Mouse (Mus musculus) frontal cortex, adult 2 months (tissue): ENCODE data around the gene Smarcd3. TPM values are rescaled to one million over a fixed set of nuclear protein-coding genes. Genes with fewer than 3 reads are reported as not detected.
"Not testable (repeated sequence)": the region's sequence is repeated elsewhere in the genome, so short reads cannot be mapped to it uniquely, and the experiment has no call there.

Experiments
- DNase-seq, 2 experiments: peaks; one replicate each; pipeline ENCODE4 v3.0.0; 2022; ENCODE audit warnings: low spot score in 1 of 2; ENCODE audit errors: extremely low spot score in 1 of 2
- polyA plus RNA-seq: library from polyadenylated mRNA; depleted of rRNA; stranded (reverse); fragments of >200 nt; gene quantifications from 2 replicates; pipeline ENCODE4 v1.2.3, GENCODE M21; 2012; rRNA removed

The Smarcd3 gene
- polyA plus RNA-seq, 1 experiment, result 135 TPM

DNA sequence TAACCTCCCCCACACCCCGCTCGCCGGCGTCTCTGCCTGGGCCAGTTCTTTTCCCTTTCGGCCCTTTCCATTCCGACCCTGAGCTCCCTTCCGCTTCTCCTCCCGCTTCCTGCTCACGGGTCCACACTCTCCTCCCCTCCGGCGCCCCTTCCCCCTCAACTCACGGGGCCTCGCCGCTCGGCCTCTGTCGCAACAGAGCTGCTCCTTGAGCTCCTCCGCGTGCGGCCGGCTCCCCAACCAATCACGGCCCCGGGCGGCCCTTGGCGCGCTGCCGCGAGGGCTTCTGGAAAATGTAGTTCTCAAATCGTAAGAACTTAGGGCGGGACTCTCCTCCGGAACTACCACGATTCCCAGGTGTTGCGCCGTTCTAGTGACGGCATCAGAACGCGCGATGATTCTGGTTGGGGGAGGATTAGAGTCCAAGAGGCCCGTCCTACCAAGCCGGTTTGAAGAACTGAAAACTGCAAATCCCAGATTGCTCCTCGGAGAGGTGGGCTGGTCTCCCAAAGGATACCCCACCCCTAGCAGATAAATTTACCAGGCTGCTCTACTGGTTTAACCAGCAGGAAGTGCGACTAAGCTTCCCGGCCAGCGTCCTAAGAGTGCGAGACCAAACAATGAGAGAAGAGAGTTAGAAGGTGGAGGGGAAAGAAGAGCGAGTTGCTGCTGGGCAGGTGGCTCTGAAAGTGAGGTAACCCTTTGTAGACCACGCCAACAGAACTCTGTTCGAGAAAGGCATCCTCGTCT is 46.9 kb downstream of the Smarcd3 start, which contains the start of gene Abcf2:
Abcf2 (minus strand) TSS at position 285 of the 747 bp plus-strand sequence.
- peak; percentile 100 for DNase-seq

GRCm38 (mm10) chr5:24576801-24577182 is 47.4 kb downstream of the Smarcd3 start:
- DNase-seq, result no peak

DNA sequence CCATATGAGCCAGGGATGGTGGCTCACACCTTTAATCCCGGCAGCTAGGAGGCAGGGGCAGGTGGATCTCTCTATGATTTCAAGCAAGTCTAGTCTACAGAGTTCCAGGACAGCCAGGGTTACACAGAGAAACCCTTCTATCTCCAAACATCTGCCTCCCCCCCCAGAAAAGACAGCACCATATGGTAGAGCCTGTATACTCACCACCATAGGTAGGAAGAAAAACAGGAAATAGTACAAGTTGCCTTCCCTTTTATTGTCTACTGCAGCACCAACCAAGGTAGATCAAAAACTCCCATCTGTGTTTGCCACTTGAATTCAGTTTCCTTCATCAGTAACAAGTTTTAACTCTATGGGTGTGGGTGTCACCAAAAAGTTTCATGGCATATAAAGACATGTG is 48.3 kb downstream of the Smarcd3 start:
- no peak for DNase-seq

- no peak for DNase-seq
Observed at GRCm38 (mm10) chr5:24556709-24557108, 67.5 kb downstream of the Smarcd3 start, which contains the start of gene 4931409K22Rik. TSS of gene 4931409K22Rik (minus strand) at chr5:24556809.

GRCm38 (mm10) chr5:24555335-24555734 is 68.9 kb downstream of the Smarcd3 start:
- not testable (repeated sequence) for DNase-seq

- DNase-seq, result no peak
Observed at GRCm38 (mm10) chr5:24553621-24554244, 70.5 kb downstream of the Smarcd3 start.

DNA sequence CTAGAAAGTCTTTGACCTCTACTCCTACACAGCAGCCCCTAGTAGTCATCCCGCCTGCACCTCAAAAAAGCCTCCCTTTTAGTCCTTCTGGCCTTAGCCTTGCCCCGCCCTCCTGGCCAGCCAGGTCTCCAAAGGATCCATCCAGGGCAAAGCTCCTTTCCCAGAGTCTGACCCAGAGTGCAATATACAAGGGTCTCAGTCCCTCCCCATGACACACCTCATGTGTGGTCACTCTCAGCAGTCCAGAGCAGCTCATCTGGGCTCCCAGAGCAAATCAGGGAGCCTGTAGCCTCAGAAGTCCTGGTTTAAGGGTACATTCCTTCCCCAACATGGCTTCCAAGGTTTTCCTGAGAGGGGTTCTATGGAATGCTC is 72.9 kb downstream of the Smarcd3 start:
- DNase-seq, result no peak

DNA sequence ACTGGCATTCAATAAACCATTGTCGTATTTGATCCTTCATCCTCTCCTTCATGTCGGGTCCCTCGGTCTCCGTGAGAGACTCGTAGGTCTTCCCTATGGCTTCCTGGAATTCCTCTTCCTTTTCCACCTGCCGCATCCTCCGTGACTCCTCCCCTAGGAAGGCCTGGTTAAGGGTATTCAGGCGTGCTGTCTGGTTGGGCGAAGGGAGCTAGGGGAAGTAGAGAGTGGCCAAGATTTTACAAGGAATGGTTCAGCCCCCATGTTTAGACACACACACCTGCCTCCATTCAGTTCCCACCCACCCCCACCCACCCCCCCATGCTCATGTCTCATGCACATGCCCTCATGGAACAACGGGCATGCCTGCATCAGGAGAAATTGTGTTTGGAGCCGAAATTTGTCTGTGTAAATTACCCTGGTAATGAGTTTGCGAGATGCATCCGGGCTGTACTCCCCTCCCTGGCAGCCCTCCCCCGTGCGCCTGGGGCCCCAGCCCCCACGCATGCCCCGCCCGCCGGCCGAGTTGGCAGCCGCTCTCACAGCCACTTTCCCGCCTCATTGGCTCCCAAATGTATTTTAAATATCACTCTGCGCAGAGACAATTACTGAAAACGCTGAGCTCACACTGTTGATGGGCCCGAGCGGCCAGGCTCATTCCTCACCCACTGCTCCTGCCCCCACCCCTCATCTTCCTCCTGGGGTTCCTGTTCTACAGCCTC is 73.5 kb downstream of the Smarcd3 start:
- DNase-seq, result peak in 1 of 2 experiments; percentile 73

DNA sequence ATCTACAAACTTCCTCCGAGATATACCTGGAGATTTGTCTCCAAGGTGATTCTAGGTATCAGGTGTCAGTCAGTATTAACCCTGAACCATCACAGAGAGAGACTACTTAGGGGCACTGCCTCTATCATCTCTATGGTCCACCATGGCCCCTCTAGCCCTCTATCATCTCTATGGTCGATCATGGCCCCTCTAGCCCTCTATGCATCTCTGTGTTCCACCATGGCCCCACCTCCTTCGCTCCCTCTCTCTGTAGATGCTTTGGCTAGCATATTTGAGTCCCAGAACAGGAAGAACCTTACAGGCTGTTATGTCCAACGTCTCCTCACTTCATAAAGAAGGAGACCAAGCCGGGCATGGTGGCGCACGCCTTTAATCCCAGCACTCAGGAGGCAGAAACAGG is 81.6 kb downstream of the Smarcd3 start:
- no peak for DNase-seq

DNA sequence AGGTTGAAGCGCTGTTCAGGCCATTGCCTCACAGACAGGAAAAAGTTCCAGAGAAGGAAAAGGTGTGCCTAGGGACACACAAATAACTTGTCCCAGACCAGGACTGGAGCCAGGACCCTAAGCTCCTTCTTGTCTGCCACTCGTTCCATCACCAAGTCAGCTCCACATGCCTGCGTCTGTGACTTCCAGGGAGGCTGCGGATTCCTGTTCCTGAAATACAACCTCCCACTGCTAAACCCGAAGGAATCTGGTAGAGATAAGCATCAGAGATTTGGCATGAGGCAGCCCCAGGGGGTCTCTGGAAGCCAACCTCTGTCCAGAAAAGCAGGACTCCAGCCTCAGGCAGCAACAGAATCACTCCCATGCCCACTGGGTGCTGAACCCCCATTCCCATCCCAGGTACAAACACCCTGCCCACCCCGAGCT is 83.1 kb downstream of the Smarcd3 start:
- DNase-seq, result no peak

Other genes starting within 250 kb of the Smarcd3 start
- 3.0 and 4.7 TPM in 2 replicates for gene Atg9b, start 232.3 kb downstream of the Smarcd3 start, polyA plus RNA-seq
- gene Abcb8, start 230.7 kb downstream of the Smarcd3 start, polyA plus RNA-seq, result 49.5 and 53.9 TPM in 2 replicates
- gene Asic3, start 211.0 kb downstream of the Smarcd3 start, polyA plus RNA-seq, result 0.86 and 0.92 TPM in 2 replicates
- gene Cdk5, start 200.9 kb downstream of the Smarcd3 start, polyA plus RNA-seq, result 214 and 226 TPM in 2 replicates
- 32.2 and 32.3 TPM in 2 replicates for gene Slc4a2, start 200.6 kb downstream of the Smarcd3 start, polyA plus RNA-seq
- gene Fastk, start 179.1 kb downstream of the Smarcd3 start, polyA plus RNA-seq, result 223 and 235 TPM in 2 replicates
- gene Tmub1, start 176.6 kb downstream of the Smarcd3 start, polyA plus RNA-seq, result 42.7 and 43.7 TPM in 2 replicates
- 390 and 432 TPM in 2 replicates for gene Agap3, start 172.2 kb downstream of the Smarcd3 start, polyA plus RNA-seq
- gene Gbx1, start 97.2 kb downstream of the Smarcd3 start, polyA plus RNA-seq, result 0.04 TPM in 2 replicates
- 0.42 and 0.62 TPM in 2 replicates for gene Asb10, start 83.4 kb downstream of the Smarcd3 start, polyA plus RNA-seq
- gene 4931409K22Rik, start 67.6 kb downstream of the Smarcd3 start, polyA plus RNA-seq, result 0.18 and 0.59 TPM in 2 replicates
- 78.1 and 86.2 TPM in 2 replicates for gene Abcf2, start 46.9 kb downstream of the Smarcd3 start, polyA plus RNA-seq
- 47.1 and 50.5 TPM in 2 replicates for gene Chpf2, start 37.7 kb downstream of the Smarcd3 start, polyA plus RNA-seq
- gene Nub1, start 61.1 kb upstream of the Smarcd3 start, polyA plus RNA-seq, result 79.9 and 80.0 TPM in 2 replicates
- 1.1 and 1.3 TPM in 2 replicates for gene Wdr86, start 106.3 kb upstream of the Smarcd3 start, polyA plus RNA-seq
- not detected in 2 replicates for gene Crygn, start 133.6 kb upstream of the Smarcd3 start, polyA plus RNA-seq
- gene Rheb, start 218.2 kb upstream of the Smarcd3 start, polyA plus RNA-seq, result 113 and 114 TPM in 2 replicates